In genomic region chr11:113709731-113710256, GRCm38 (mm10) we compare ENCODE assay signal across 9 mouse cellular contexts. TPM values are rescaled to one million over a fixed set of nuclear protein-coding genes. Genes with fewer than 3 reads are reported as not detected.
DNase-seq lines count a peak whose midpoint lies in the region; ATAC-seq and TF ChIP-seq lines count a peak whose summit lies in the region.
"Had no signal": no experiment of that assay in that cellular context is flagged by ENCODE, and none has a peak within 500 bp of the region (broad histone marks: within the 10 kb centered on the region; RNA-seq: fewer than 3 reads in every experiment).

TSS of gene Cpsf4l (minus strand) at chr11:113710017.

- no peak within 1 kb of the TSS for H3K4me3 ChIP-seq in hindbrain, embryonic 11.5 days (ENCODE audit: low read depth, low read length)
- H3K4me3 ChIP-seq in midbrain, embryonic 13.5 days (replicated peaks): no peak within 1 kb of the TSS

- no peaks in the 10 kb centered on the region for H3K27me3 ChIP-seq in Patski
- H3K27me3 ChIP-seq in hindbrain, embryonic 11.5 days (ENCODE audit: control insufficient read depth, insufficient read depth, low read length): peaks cover 5% of the 10 kb centered on the region
- peaks cover 12% of the 10 kb centered on the region for H3K27me3 ChIP-seq in midbrain, embryonic 13.5 days

- ATAC-seq in Patski: peak; percentile 72
- peak; percentile 76 for ATAC-seq in hindbrain, embryonic 11.5 days (ENCODE audit: low FRiP score)
- ATAC-seq in midbrain, embryonic 13.5 days: peak; percentile 59

- peak within 1 kb of the TSS; percentile 25; the same call in 1 of the 2 replicates for H3K9ac ChIP-seq in hindbrain, embryonic 11.5 days (ENCODE audit: low read depth, low read length)
- peak within 1 kb of the TSS; percentile 39 for H3K9ac ChIP-seq in midbrain, embryonic 13.5 days (replicated peaks)

- CTCF ChIA-PET in Patski (lab: Charles Lee): interaction anchor here (1.1 to 1.7 kb wide), 4 partner anchors 10 to 101 kb away, joined by 3 to 12 read pairs (median 4); no protein-coding TSS in a partner anchor

- H3K4me1 ChIP-seq in hindbrain, embryonic 11.5 days (replicated peaks; ENCODE audit: control insufficient read depth, insufficient read depth, low read length): peaks cover 18% of the 10 kb centered on the region
- peaks cover 23% of the 10 kb centered on the region for H3K4me1 ChIP-seq in midbrain, embryonic 13.5 days (replicated peaks)

- in situ Hi-C loops in Patski (cut with MboI; ENCODE audit: low pct_unique_long_range_greater_than_20kb): loop anchor here (25.0 kb wide), 1 partner anchor 953 kb away; the partner anchor contains the start of gene Rpl38

- WGBS in hindbrain, embryonic 11.5 days: 3% methylated on average over 11 of the region's 11 CpGs
- 4% methylated on average over 11 of the region's 11 CpGs for WGBS in midbrain, embryonic 13.5 days

- POLR2A ChIA-PET in Patski (lab: Charles Lee): interaction anchor here (1.0 to 2.1 kb wide), 2 partner anchors 14 to 40 kb away, joined by 5 to 9 read pairs; no protein-coding TSS in a partner anchor

- peak; percentile 18 for DNase-seq in cerebellum, adult 9-11 months
- no peak for DNase-seq in cerebellum, adult 8-10 months
- no peak for DNase-seq in Patski (ENCODE audit: low read depth, low spot score)
- no peak for DNase-seq in hindbrain, embryonic 11.5 days (ENCODE audit: low spot score)
- no peak for DNase-seq in right cerebral cortex, postnatal 25 days
- no peak for DNase-seq in right cerebral cortex, adult 18-20 months
- no peak for DNase-seq in layer of hippocampus, adult 18-20 months (ENCODE audit: low spot score in 2 of 2)

- no peaks in the 10 kb centered on the region for H3K9me3 ChIP-seq in hindbrain, embryonic 11.5 days (ENCODE audit: control insufficient read depth, low read length)
- H3K9me3 ChIP-seq in midbrain, embryonic 13.5 days: no peaks in the 10 kb centered on the region

- TF ChIP-seq CTCF in Patski (IDR thresholded peaks at IDR 0.05): no peak

- H3K36me3 ChIP-seq in hindbrain, embryonic 11.5 days (ENCODE audit: control insufficient read depth, insufficient read depth, low read length): no peaks in the 10 kb centered on the region
- H3K36me3 ChIP-seq in midbrain, embryonic 13.5 days: peaks cover 15% of the 10 kb centered on the region; the same call in 1 of the 2 replicates

- peak within 1 kb of the TSS; percentile 30 for H3K27ac ChIP-seq in hindbrain, embryonic 11.5 days (ENCODE audit: low read depth, low read length)
- H3K27ac ChIP-seq in midbrain, embryonic 13.5 days: peak within 1 kb of the TSS; percentile 75

- H3K4me2 ChIP-seq in hindbrain, embryonic 11.5 days (replicated peaks; ENCODE audit: low read depth, low read length): 0 out of 2 replicates have a peak within 1 kb of the TSS, but pooled peaks have one; percentile 18
- peak within 1 kb of the TSS; percentile 7 for H3K4me2 ChIP-seq in midbrain, embryonic 13.5 days (replicated peaks)

RNA-seq across cellular contexts. Expression of gene Cpsf4l, which starts in this region (rescaled TPM):
- 0.27 TPM for polyA plus RNA-seq in Patski (2021)
- 0.80 and 0.86 TPM in 2 replicates for polyA plus RNA-seq in hindbrain, embryonic 11.5 days (2014; fragmentation: Nextera tagmentation; extraction: Ambion mirVana)
- polyA plus RNA-seq in midbrain, embryonic 13.5 days (2015; fragmentation: Nextera tagmentation; extraction: Ambion mirVana): 0.31 and 0.54 TPM in 2 replicates
- total RNA-seq in layer of hippocampus, adult 18-20 months (2021): not detected
- total RNA-seq: heart, postnatal 10 days had no signal

Comparison
In these comparisons a context has a peak if more than half of its experiments do, and no peak if none do; other contexts are left out.
1. Peak in ATAC-seq in Patski; RNA of the gene not detected or under 1 TPM.
2. Peak in ATAC-seq, H3K27ac ChIP-seq, H3K9ac ChIP-seq and H3K4me2 ChIP-seq in hindbrain, embryonic 11.5 days; RNA of the gene not detected or under 1 TPM.
3. Peak in ATAC-seq, H3K27ac ChIP-seq, H3K9ac ChIP-seq and H3K4me2 ChIP-seq in midbrain, embryonic 13.5 days; RNA of the gene not detected or under 1 TPM.